Mouse (Mus musculus) lung, embryonic 16.5 days (tissue): ENCODE results near the gene Vmn1r55. TPM values are rescaled to one million over a fixed set of nuclear protein-coding genes. Genes with fewer than 3 reads are reported as not detected.

ENCODE experiments used
- microRNA-seq: library from miRNA; unstranded; fragments of <30 nt; microRNA quantifications from one replicate; pipeline ENCODE4, GENCODE M21; 2016
- polyA plus RNA-seq: library from polyadenylated mRNA; unstranded; fragments of >200 nt; fragmentation: Nextera tagmentation; extraction: Ambion mirVana; gene quantifications from 2 replicates; pipeline ENCODE4 v1.2.1, GENCODE M21; 2015

The Vmn1r55 gene
- polyA plus RNA-seq, 1 experiment from 2014 or later, result not detected

Small RNA genes lying within 50 kb of the gene (microRNA-seq; reads per million reads assigned to microRNA genes)
- not detected for gene Gm26217

Other genes with a start within 250 kb of the Vmn1r55 start
- gene Gm36210, start 243.2 kb downstream of the Vmn1r55 start, polyA plus RNA-seq, result 0.21 TPM in 1 of 2 replicates, not detected in the other
- 3.4 and 3.7 TPM in 2 replicates for gene Zfp628, start 234.5 kb downstream of the Vmn1r55 start, polyA plus RNA-seq
- gene Nat14, start 227.6 kb downstream of the Vmn1r55 start, polyA plus RNA-seq, result 2.5 and 2.7 TPM in 2 replicates
- 2.1 and 2.4 TPM in 2 replicates for gene Ssc5d, start 223.9 kb downstream of the Vmn1r55 start, polyA plus RNA-seq
- 0.85 and 1.0 TPM in 2 replicates for gene Sbk2, start 185.3 kb downstream of the Vmn1r55 start, polyA plus RNA-seq
- 0.72 and 1.0 TPM in 2 replicates for gene Sbk3, start 178.5 kb downstream of the Vmn1r55 start, polyA plus RNA-seq
- 32.3 and 35.0 TPM in 2 replicates for gene Zfp579, start 153.5 kb downstream of the Vmn1r55 start, polyA plus RNA-seq
- 19.3 and 21.4 TPM in 2 replicates for gene Zfp524, start 135.3 kb downstream of the Vmn1r55 start, polyA plus RNA-seq
- 33.1 and 34.5 TPM in 2 replicates for gene Fiz1, start 135.0 kb downstream of the Vmn1r55 start, polyA plus RNA-seq
- gene Gm44973, start 134.2 kb downstream of the Vmn1r55 start, polyA plus RNA-seq, result 1.2 and 1.3 TPM in 2 replicates
- 5.5 and 5.7 TPM in 2 replicates for gene Zfp865, start 129.3 kb downstream of the Vmn1r55 start, polyA plus RNA-seq
- 5.3 and 5.5 TPM in 2 replicates for gene Ccdc106, start 129.1 kb downstream of the Vmn1r55 start, polyA plus RNA-seq
- gene 4632433K11Rik, start 115.6 kb downstream of the Vmn1r55 start, polyA plus RNA-seq, result not detected in 2 replicates
- 4.9 and 7.0 TPM in 2 replicates for gene Zfp784, start 111.2 kb downstream of the Vmn1r55 start, polyA plus RNA-seq
- 26.7 and 27.0 TPM in 2 replicates for gene Zfp580, start 98.1 kb downstream of the Vmn1r55 start, polyA plus RNA-seq
- gene U2af2, start 87.5 kb downstream of the Vmn1r55 start, polyA plus RNA-seq, result 109 and 110 TPM in 2 replicates
- gene Epn1, start 69.4 kb downstream of the Vmn1r55 start, polyA plus RNA-seq, result 53.8 and 54.8 TPM in 2 replicates
- not detected in 2 replicates for gene Rfpl4, start 32.7 kb downstream of the Vmn1r55 start, polyA plus RNA-seq
- gene Rasl2-9, start 23.7 kb downstream of the Vmn1r55 start, polyA plus RNA-seq, result 0.43 and 0.51 TPM in 2 replicates
- gene Vmn1r56, start 47.1 kb upstream of the Vmn1r55 start, polyA plus RNA-seq, result not detected in 2 replicates
- gene Vmn1r57, start 68.8 kb upstream of the Vmn1r55 start, polyA plus RNA-seq, result not detected in 2 replicates
- gene Gm5065, start 200.9 kb upstream of the Vmn1r55 start, polyA plus RNA-seq, result not detected in 2 replicates
- gene Nlrp2, start 201.4 kb upstream of the Vmn1r55 start, polyA plus RNA-seq, result not detected in 2 replicates